Mouse (Mus musculus) erythroblast, adult 5-6 weeks (primary cell): ENCODE results near the gene Elovl3. TPM values are rescaled to one million over a fixed set of nuclear protein-coding genes. Genes with fewer than 3 reads are reported as not detected.

ENCODE experiments used
- total RNA-seq, 2 experiments: library from RNA; stranded (forward) in 1 of 2; stranded (reverse) in 1 of 2; fragments of 150-400 nt in 1 of 2; fragments of 200-764, 138-1000 nt in 1 of 2; gene quantifications; 2 replicates each; pipeline versions ENCODE4 v1.2.3 to v1.2.4; 2015 to 2017; ENCODE audit warnings: low replicate concordance in 2 of 2

Elovl3 gene
- total RNA-seq, 2 experiments from 2014 or later = not detected

Other genes with a start within 250 kb of the Elovl3 start
- gene Armh3, start 133.4 kb upstream of the Elovl3 start, total RNA-seq (2015; ENCODE audit: low replicate concordance) = 0.42 and 1.3 TPM in 2 replicates
- gene Armh3, start 133.4 kb upstream of the Elovl3 start, total RNA-seq (2017; ENCODE audit: low replicate concordance) = 0.60 and 1.4 TPM in 2 replicates
- gene Hps6, start 128.4 kb upstream of the Elovl3 start, total RNA-seq (2015; ENCODE audit: low replicate concordance) = not detected in 2 replicates
- gene Hps6, start 128.4 kb upstream of the Elovl3 start, total RNA-seq (2017; ENCODE audit: low replicate concordance) = 0.28 and 0.77 TPM in 2 replicates
- 19.6 and 30.7 TPM in 2 replicates for gene Pprc1, start 87.0 kb upstream of the Elovl3 start, total RNA-seq (2015; ENCODE audit: low replicate concordance)
- gene Pprc1, start 87.0 kb upstream of the Elovl3 start, total RNA-seq (2017; ENCODE audit: low replicate concordance) = 11.7 and 20.1 TPM in 2 replicates
- gene Ldb1, start 86.7 kb upstream of the Elovl3 start, total RNA-seq (2015; ENCODE audit: low replicate concordance) = 13.2 and 16.3 TPM in 2 replicates
- gene Ldb1, start 86.7 kb upstream of the Elovl3 start, total RNA-seq (2017; ENCODE audit: low replicate concordance) = 21.6 and 37.9 TPM in 2 replicates
- 12.7 and 16.9 TPM in 2 replicates for gene Nolc1, start 56.0 kb upstream of the Elovl3 start, total RNA-seq (2015; ENCODE audit: low replicate concordance)
- 25.9 and 31.9 TPM in 2 replicates for gene Nolc1, start 56.0 kb upstream of the Elovl3 start, total RNA-seq (2017; ENCODE audit: low replicate concordance)
- gene Pitx3, start 16.4 kb downstream of the Elovl3 start, total RNA-seq (2015; ENCODE audit: low replicate concordance) = not detected in 2 replicates
- gene Pitx3, start 16.4 kb downstream of the Elovl3 start, total RNA-seq (2017; ENCODE audit: low replicate concordance) = not detected in 2 replicates
- 22.8 and 22.9 TPM in 2 replicates for gene Gbf1, start 20.6 kb downstream of the Elovl3 start, total RNA-seq (2015; ENCODE audit: low replicate concordance)
- 18.1 and 21.0 TPM in 2 replicates for gene Gbf1, start 20.6 kb downstream of the Elovl3 start, total RNA-seq (2017; ENCODE audit: low replicate concordance)
- 0.96 and 1.0 TPM in 2 replicates for gene Nfkb2, start 172.4 kb downstream of the Elovl3 start, total RNA-seq (2015; ENCODE audit: low replicate concordance)
- gene Nfkb2, start 172.4 kb downstream of the Elovl3 start, total RNA-seq (2017; ENCODE audit: low replicate concordance) = 2.8 and 3.1 TPM in 2 replicates
- gene Psd, start 195.3 kb downstream of the Elovl3 start, total RNA-seq (2015; ENCODE audit: low replicate concordance) = 0.63 TPM in 1 of 2 replicates, not detected in the other
- 0.70 TPM in 1 of 2 replicates, not detected in the other for gene Psd, start 195.3 kb downstream of the Elovl3 start, total RNA-seq (2017; ENCODE audit: low replicate concordance)
- not detected in 2 replicates for gene Fbxl15, start 196.3 kb downstream of the Elovl3 start, total RNA-seq (2015; ENCODE audit: low replicate concordance)
- gene Fbxl15, start 196.3 kb downstream of the Elovl3 start, total RNA-seq (2017; ENCODE audit: low replicate concordance) = not detected in 2 replicates
- gene Cuedc2, start 206.8 kb downstream of the Elovl3 start, total RNA-seq (2015; ENCODE audit: low replicate concordance) = 8.1 and 8.4 TPM in 2 replicates
- gene Cuedc2, start 206.8 kb downstream of the Elovl3 start, total RNA-seq (2017; ENCODE audit: low replicate concordance) = 23.6 and 39.4 TPM in 2 replicates
- 5.4 and 9.6 TPM in 2 replicates for gene Mfsd13a, start 209.2 kb downstream of the Elovl3 start, total RNA-seq (2015; ENCODE audit: low replicate concordance)
- 1.4 and 1.8 TPM in 2 replicates for gene Mfsd13a, start 209.2 kb downstream of the Elovl3 start, total RNA-seq (2017; ENCODE audit: low replicate concordance)
- not detected in 2 replicates for gene 2310034G01Rik, start 218.4 kb downstream of the Elovl3 start, total RNA-seq (2015; ENCODE audit: low replicate concordance)
- not detected in 2 replicates for gene 2310034G01Rik, start 218.4 kb downstream of the Elovl3 start, total RNA-seq (2017; ENCODE audit: low replicate concordance)